In the genomic region with DNA sequence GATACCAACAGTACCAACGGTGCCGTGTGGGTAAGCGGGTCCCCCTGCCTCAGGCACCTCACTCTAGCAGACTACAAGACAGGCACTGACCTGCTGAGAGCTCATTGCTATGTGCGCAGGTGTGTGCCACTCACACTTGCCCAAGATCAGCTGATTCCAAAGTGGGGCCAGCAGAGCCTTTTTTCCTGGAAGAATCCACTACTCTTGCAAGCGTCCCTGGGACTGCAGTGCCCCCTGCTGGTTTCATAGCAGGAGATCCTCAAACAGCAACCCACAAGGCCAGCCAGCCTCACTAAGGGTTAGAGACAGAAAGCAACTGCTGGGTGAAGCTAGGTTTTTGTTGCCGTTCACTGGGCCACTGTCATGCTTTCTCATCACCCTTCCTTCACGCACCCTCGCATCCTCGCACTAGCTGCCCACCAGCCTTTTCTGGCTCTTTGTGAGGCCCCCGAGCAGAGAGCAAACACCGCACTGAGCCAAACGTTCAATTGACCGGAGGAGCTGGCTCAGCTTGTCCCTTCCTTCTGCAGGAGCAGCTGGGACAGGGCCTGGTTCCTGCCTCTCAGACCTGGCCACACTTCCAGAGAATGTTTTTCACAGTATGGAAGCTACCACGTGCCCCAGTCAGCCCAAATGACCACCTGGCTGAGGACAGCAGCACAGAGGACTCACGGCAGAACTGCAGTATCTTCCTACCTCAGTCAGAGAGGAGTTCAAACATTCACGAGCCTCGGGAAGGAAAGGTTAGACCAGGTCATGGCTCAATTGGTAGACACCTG, we compare ENCODE assay signal across 9 mouse cellular contexts. TPM values are rescaled to one million over a fixed set of nuclear protein-coding genes. Genes with fewer than 3 reads are reported as not detected.
DNase-seq lines count a peak whose midpoint lies in the region; ATAC-seq and TF ChIP-seq lines count a peak whose summit lies in the region.
"Had no signal": no experiment of that assay in that cellular context is flagged by ENCODE, and none has a peak within 500 bp of the region (broad histone marks: within the 10 kb centered on the region; RNA-seq: fewer than 3 reads in every experiment).

No protein-coding gene starts in this region.

- no peak overlapping the region for H3K9ac ChIP-seq in midbrain, embryonic 15.5 days
- H3K9ac ChIP-seq in embryonic facial prominence, embryonic 12.5 days, result 0 out of 2 replicates have a peak overlapping the region, but pooled peaks have one; percentile 15
- H3K9ac ChIP-seq in hindbrain, embryonic 12.5 days, result no peak overlapping the region
- no peak overlapping the region for H3K9ac ChIP-seq in midbrain, postnatal 0 days (replicated peaks; ENCODE audit: low read length, poor library complexity, severe bottlenecking)
- H3K9ac ChIP-seq: lung, embryonic 15.5 days had no signal

- no peak overlapping the region for H3K4me3 ChIP-seq in midbrain, embryonic 10.5 days
- no peak overlapping the region for H3K4me3 ChIP-seq in midbrain, embryonic 15.5 days
- no peak overlapping the region for H3K4me3 ChIP-seq in embryonic facial prominence, embryonic 12.5 days
- H3K4me3 ChIP-seq in hindbrain, embryonic 12.5 days, result no peak overlapping the region
- no peak overlapping the region for H3K4me3 ChIP-seq in left cerebral cortex, adult 2 months
- no peak overlapping the region for H3K4me3 ChIP-seq in midbrain, postnatal 0 days (ENCODE audit: low read depth, low read length)
- H3K4me3 ChIP-seq: lung, embryonic 15.5 days had no signal

- H3K4me1 ChIP-seq in midbrain, embryonic 10.5 days, result no peaks in the 10 kb centered on the region
- H3K4me1 ChIP-seq in midbrain, embryonic 15.5 days, result peaks cover 8% of the 10 kb centered on the region; the same call in 1 of the 2 replicates
- no peaks in the 10 kb centered on the region for H3K4me1 ChIP-seq in embryonic facial prominence, embryonic 12.5 days
- H3K4me1 ChIP-seq in hindbrain, embryonic 12.5 days, result peaks cover 6% of the 10 kb centered on the region; the same call in 1 of the 2 replicates
- no peaks in the 10 kb centered on the region for H3K4me1 ChIP-seq in midbrain, postnatal 0 days (ENCODE audit: insufficient read depth, low read length)
- H3K4me1 ChIP-seq: lung, embryonic 15.5 days had no signal

- no peak for ATAC-seq in midbrain, embryonic 15.5 days (replicated peaks)
- no peak for ATAC-seq in embryonic facial prominence, embryonic 12.5 days (ENCODE audit: insufficient number of reproducible peaks, insufficient read depth, low FRiP score, low TSS enrichment)
- no peak for ATAC-seq in hindbrain, embryonic 12.5 days (ENCODE audit: low FRiP score)
- no peak for ATAC-seq in midbrain, postnatal 0 days (ENCODE audit: low FRiP score)

- intact Hi-C loops in left cerebral cortex, adult 2 months (cut with DNase I), result no loop called here

- no peak overlapping the region for H3K4me2 ChIP-seq in midbrain, embryonic 15.5 days
- no peak overlapping the region for H3K4me2 ChIP-seq in embryonic facial prominence, embryonic 12.5 days (replicated peaks)
- no peak overlapping the region for H3K4me2 ChIP-seq in hindbrain, embryonic 12.5 days (replicated peaks)
- H3K4me2 ChIP-seq in midbrain, postnatal 0 days (ENCODE audit: low read depth, low read length, poor library complexity, severe bottlenecking), result no peak overlapping the region
- H3K4me2 ChIP-seq: lung, embryonic 15.5 days had no signal

- H3K36me3 ChIP-seq in midbrain, embryonic 10.5 days, result peaks cover 65% of the 10 kb centered on the region
- no peaks in the 10 kb centered on the region for H3K36me3 ChIP-seq in midbrain, embryonic 15.5 days (replicated peaks)
- peaks cover 30% of the 10 kb centered on the region for H3K36me3 ChIP-seq in embryonic facial prominence, embryonic 12.5 days
- peaks cover 54% of the 10 kb centered on the region for H3K36me3 ChIP-seq in hindbrain, embryonic 12.5 days
- H3K36me3 ChIP-seq in midbrain, postnatal 0 days (ENCODE audit: insufficient read depth, low read length), result peaks cover 10% of the 10 kb centered on the region

- H3K27ac ChIP-seq in midbrain, embryonic 10.5 days (replicated peaks), result 0 out of 2 replicates have a peak overlapping the region, but pooled peaks have one; percentile 13
- no peak overlapping the region for H3K27ac ChIP-seq in midbrain, embryonic 15.5 days
- no peak overlapping the region for H3K27ac ChIP-seq in embryonic facial prominence, embryonic 12.5 days
- H3K27ac ChIP-seq in hindbrain, embryonic 12.5 days, result 0 out of 2 replicates have a peak overlapping the region, but pooled peaks have one; percentile 30
- H3K27ac ChIP-seq in left cerebral cortex, adult 2 months, result no peak overlapping the region
- no peak overlapping the region for H3K27ac ChIP-seq in midbrain, postnatal 0 days (ENCODE audit: low read depth, low read length)
- H3K27ac ChIP-seq: lung, embryonic 15.5 days had no signal

- WGBS in midbrain, embryonic 10.5 days, result 84% methylated on average over 17 of the region's 17 CpGs
- WGBS in midbrain, embryonic 15.5 days, result 77% methylated on average over 17 of the region's 17 CpGs
- WGBS in embryonic facial prominence, embryonic 12.5 days, result 79% methylated on average over 17 of the region's 17 CpGs
- WGBS in hindbrain, embryonic 12.5 days, result 82% methylated on average over 17 of the region's 17 CpGs
- 77% methylated on average over 17 of the region's 17 CpGs for WGBS in midbrain, postnatal 0 days

- no peaks in the 10 kb centered on the region for H3K27me3 ChIP-seq in midbrain, embryonic 10.5 days (ENCODE audit: low read depth, poor library complexity, severe bottlenecking)
- no peaks in the 10 kb centered on the region for H3K27me3 ChIP-seq in midbrain, embryonic 15.5 days (replicated peaks)
- no peaks in the 10 kb centered on the region; the same call in 1 of the 2 replicates for H3K27me3 ChIP-seq in embryonic facial prominence, embryonic 12.5 days
- no peaks in the 10 kb centered on the region for H3K27me3 ChIP-seq in hindbrain, embryonic 12.5 days
- H3K27me3 ChIP-seq in midbrain, postnatal 0 days (ENCODE audit: insufficient read depth, low read length), result no peaks in the 10 kb centered on the region
- H3K27me3 ChIP-seq: lung, embryonic 15.5 days had no signal

- peak; percentile 46 for DNase-seq in midbrain, embryonic 10.5 days (ENCODE audit: low spot score)
- DNase-seq in adrenal gland, postnatal 25 days, result peak; percentile 76
- DNase-seq in left cerebral cortex, adult 2 months (ENCODE audit: extremely low spot score in 1 of 2, low spot score in 2 of 2), result peak; percentile 67 to 75
- DNase-seq in midbrain, postnatal 0 days (ENCODE audit: low spot score), result peak; percentile 76
- peak; percentile 30 to 32 for DNase-seq in thymus, postnatal 36 days

- peak; percentile 91 for TF ChIP-seq CTCF in left cerebral cortex, adult 2 months (IDR thresholded peaks at IDR 0.05)
- peak; percentile 77 for TF ChIP-seq CTCF in midbrain, postnatal 0 days (IDR thresholded peaks at IDR 0.05)

- H3K9me3 ChIP-seq in midbrain, embryonic 10.5 days (replicated peaks), result no peaks in the 10 kb centered on the region
- H3K9me3 ChIP-seq in midbrain, embryonic 15.5 days, result no peaks in the 10 kb centered on the region
- H3K9me3 ChIP-seq in embryonic facial prominence, embryonic 12.5 days, result no peaks in the 10 kb centered on the region
- H3K9me3 ChIP-seq in hindbrain, embryonic 12.5 days (replicated peaks), result no peaks in the 10 kb centered on the region
- no peaks in the 10 kb centered on the region for H3K9me3 ChIP-seq in midbrain, postnatal 0 days (ENCODE audit: low read length)
- H3K9me3 ChIP-seq: lung, embryonic 15.5 days had no signal

RNA-seq across cellular contexts. Expression of gene Ndufaf8, which starts 22.1 kb away (rescaled TPM):
- 89.7 and 91.0 TPM in 2 replicates for polyA plus RNA-seq in midbrain, embryonic 10.5 days (2016; fragmentation: Nextera tagmentation; extraction: Ambion mirVana)
- polyA plus RNA-seq in midbrain, embryonic 15.5 days (2015; fragmentation: Nextera tagmentation; extraction: Ambion mirVana), result 51.4 and 53.5 TPM in 2 replicates
- total RNA-seq in adrenal gland, postnatal 25 days (2021), result 57.7 and 60.1 TPM in 2 replicates
- 67.4 and 73.6 TPM in 2 replicates for polyA plus RNA-seq in embryonic facial prominence, embryonic 12.5 days (2016; fragmentation: Nextera tagmentation; extraction: Ambion mirVana)
- 45.8 and 52.7 TPM in 2 replicates for polyA plus RNA-seq in hindbrain, embryonic 12.5 days (2016; fragmentation: Nextera tagmentation; extraction: Ambion mirVana)
- 10 to 100 TPM; 33.7 to 38.6 TPM for total RNA-seq in left cerebral cortex, adult 2 months (2021)
- total RNA-seq in midbrain, postnatal 0 days (2014; rRNA removed), result 32.9 and 64.8 TPM in 2 replicates
- polyA plus RNA-seq in midbrain, postnatal 0 days (2015; fragmentation: Nextera tagmentation; extraction: Ambion mirVana), result 56.8 and 57.0 TPM in 2 replicates

RNA-seq across cellular contexts. Expression of gene Tepsin, which starts 22.3 kb away (rescaled TPM):
- polyA plus RNA-seq in midbrain, embryonic 10.5 days (2016; fragmentation: Nextera tagmentation; extraction: Ambion mirVana), result 20.0 and 21.2 TPM in 2 replicates
- 23.6 and 24.2 TPM in 2 replicates for polyA plus RNA-seq in midbrain, embryonic 15.5 days (2015; fragmentation: Nextera tagmentation; extraction: Ambion mirVana)
- total RNA-seq in adrenal gland, postnatal 25 days (2021), result 17.1 and 18.1 TPM in 2 replicates
- 18.5 and 19.2 TPM in 2 replicates for polyA plus RNA-seq in embryonic facial prominence, embryonic 12.5 days (2016; fragmentation: Nextera tagmentation; extraction: Ambion mirVana)
- polyA plus RNA-seq in hindbrain, embryonic 12.5 days (2016; fragmentation: Nextera tagmentation; extraction: Ambion mirVana), result 17.3 and 22.0 TPM in 2 replicates
- total RNA-seq in left cerebral cortex, adult 2 months (2021), result 10 to 100 TPM; 15.9 to 16.9 TPM
- 28.6 and 32.1 TPM in 2 replicates for total RNA-seq in midbrain, postnatal 0 days (2014; rRNA removed)
- 14.9 and 17.6 TPM in 2 replicates for polyA plus RNA-seq in midbrain, postnatal 0 days (2015; fragmentation: Nextera tagmentation; extraction: Ambion mirVana)

RNA-seq across cellular contexts. Expression of gene Slc38a10, which starts 30.3 kb away (rescaled TPM):
- polyA plus RNA-seq in midbrain, embryonic 10.5 days (2016; fragmentation: Nextera tagmentation; extraction: Ambion mirVana), result 87.1 and 97.9 TPM in 2 replicates
- polyA plus RNA-seq in midbrain, embryonic 15.5 days (2015; fragmentation: Nextera tagmentation; extraction: Ambion mirVana), result 116 and 125 TPM in 2 replicates
- 122 and 163 TPM in 2 replicates for total RNA-seq in adrenal gland, postnatal 25 days (2021)
- polyA plus RNA-seq in embryonic facial prominence, embryonic 12.5 days (2016; fragmentation: Nextera tagmentation; extraction: Ambion mirVana), result 95.0 and 99.5 TPM in 2 replicates
- polyA plus RNA-seq in hindbrain, embryonic 12.5 days (2016; fragmentation: Nextera tagmentation; extraction: Ambion mirVana), result 121 and 125 TPM in 2 replicates
- 10 to 100 TPM; 81.0 to 82.4 TPM for total RNA-seq in left cerebral cortex, adult 2 months (2021)
- 171 and 175 TPM in 2 replicates for total RNA-seq in midbrain, postnatal 0 days (2014; rRNA removed)
- 108 and 111 TPM in 2 replicates for polyA plus RNA-seq in midbrain, postnatal 0 days (2015; fragmentation: Nextera tagmentation; extraction: Ambion mirVana)

RNA-seq across cellular contexts. Expression of gene Cep131, which starts 34.2 kb away (rescaled TPM):
- polyA plus RNA-seq in midbrain, embryonic 10.5 days (2016; fragmentation: Nextera tagmentation; extraction: Ambion mirVana), result 38.1 and 45.9 TPM in 2 replicates
- 35.0 and 35.6 TPM in 2 replicates for polyA plus RNA-seq in midbrain, embryonic 15.5 days (2015; fragmentation: Nextera tagmentation; extraction: Ambion mirVana)
- total RNA-seq in adrenal gland, postnatal 25 days (2021), result 194 and 411 TPM in 2 replicates
- 43.3 and 43.9 TPM in 2 replicates for polyA plus RNA-seq in embryonic facial prominence, embryonic 12.5 days (2016; fragmentation: Nextera tagmentation; extraction: Ambion mirVana)
- polyA plus RNA-seq in hindbrain, embryonic 12.5 days (2016; fragmentation: Nextera tagmentation; extraction: Ambion mirVana), result 39.5 and 47.3 TPM in 2 replicates
- total RNA-seq in left cerebral cortex, adult 2 months (2021), result 10 to 100 TPM; 33.8 to 37.1 TPM
- 17.7 and 19.0 TPM in 2 replicates for total RNA-seq in midbrain, postnatal 0 days (2014; rRNA removed)
- polyA plus RNA-seq in midbrain, postnatal 0 days (2015; fragmentation: Nextera tagmentation; extraction: Ambion mirVana), result 25.4 and 27.7 TPM in 2 replicates

Comparison
In these comparisons a context has a peak if more than half of its experiments do, and no peak if none do; other contexts are left out.
1. H3K27ac ChIP-seq: peak in midbrain, embryonic 10.5 days (single experiment) and hindbrain, embryonic 12.5 days (single experiment); none in midbrain, embryonic 15.5 days (single experiment), embryonic facial prominence, embryonic 12.5 days (single experiment), left cerebral cortex, adult 2 months (single experiment) and midbrain, postnatal 0 days (single experiment).
2. Peak in every context shown above with its lines, with median percentiles within 50 percentile points of each other: DNase-seq.